Mouse (Mus musculus) midbrain, embryonic 15.5 days (tissue): Measurements from ENCODE around the gene Ptpn14. TPM values are rescaled to one million over a fixed set of nuclear protein-coding genes. Genes with fewer than 3 reads are reported as not detected.

Experiments used
- ATAC-seq: fragments of 200-750 bp; cut with Nextera tagmentation; replicated peaks from 2 replicates; pipeline ENCODE4 v1.8.0; 2017; ENCODE audit warnings: moderate TSS enrichment
- H3K27ac ChIP-seq: fragments of 300-500 bp; sonication (generic); 2 replicates; pipeline ENCODE4 v1.5.1; 2015; ENCODE audit warnings: mild to moderate bottlenecking, inconsistent platforms
- H3K27me3 ChIP-seq: fragments of 300-500 bp; sonication (generic); replicated peaks from 2 replicates; pipeline ENCODE4 v1.6.1; 2015; ENCODE audit warnings: inconsistent platforms
- H3K36me3 ChIP-seq: fragments of 300-500 bp; sonication (generic); replicated peaks from 2 replicates; pipeline ENCODE4 v1.6.1; 2015; ENCODE audit warnings: inconsistent platforms
- H3K4me1 ChIP-seq: fragments of 300-500 bp; sonication (generic); 2 replicates; pipeline ENCODE4 v1.6.1; 2015; ENCODE audit warnings: inconsistent platforms
- H3K4me2 ChIP-seq: fragments of 300-500 bp; sonication (generic); 2 replicates; pipeline ENCODE4 v1.6.1; 2015; ENCODE audit warnings: inconsistent platforms, mild to moderate bottlenecking, moderate library complexity
- H3K4me3 ChIP-seq: fragments of 300-500 bp; sonication (generic); 2 replicates; pipeline ENCODE4 v1.5.1; 2015; ENCODE audit warnings: mild to moderate bottlenecking, inconsistent platforms
- H3K9ac ChIP-seq: fragments of 300-500 bp; sonication (generic); 2 replicates; pipeline ENCODE4 v1.6.1; 2015; ENCODE audit warnings: mild to moderate bottlenecking, inconsistent platforms
- H3K9me3 ChIP-seq: fragments of 300-500 bp; sonication (generic); 2 replicates; pipeline ENCODE4 v1.6.1; 2016; ENCODE audit warnings: inconsistent platforms
- WGBS: fragments of 180-500 bp; shearing (Covaris S2); methylation state at CpG from one replicate; pipeline ENCODE4 v1.1.7; 2015; ENCODE audit warnings: mixed read lengths; 5-methylcytosine and 5-hydroxymethylcytosine counted together
- polyA plus RNA-seq: library from polyadenylated mRNA; unstranded; fragments of >200 nt; fragmentation: Nextera tagmentation; extraction: Ambion mirVana; gene quantifications from 2 replicates; pipeline ENCODE4 v1.2.1, GENCODE M21; 2015

Gene Ptpn14
- polyA plus RNA-seq, 1 experiment from 2014 or later, result 2.1 TPM

- Histone ChIP-seq H3K36me3 (no peaks in the 10 kb centered on the region), H3K27ac (no peak overlapping the region), H3K4me3 (no peak overlapping the region), H3K4me1 (peaks cover 4% of the 10 kb centered on the region), H3K27me3 (no peaks in the 10 kb centered on the region), H3K9ac (no peak overlapping the region), H3K4me2 (no peak overlapping the region), H3K9me3 (no peaks in the 10 kb centered on the region)
- 68% methylated on average over 4 of the region's 4 CpGs for WGBS
- ATAC-seq, result no peak
These were observed 73.2 kb downstream of the Ptpn14 start for GRCm38 (mm10) chr1:189801303-189801702.

GRCm38 (mm10) chr1:189802575-189802974 is 74.5 kb downstream of the Ptpn14 start:
- no peak for ATAC-seq
- no peaks in the 10 kb centered on the region for H3K4me1 ChIP-seq
- no peak overlapping the region for H3K27ac ChIP-seq
- no peaks in the 10 kb centered on the region for H3K9me3 ChIP-seq
- no peak overlapping the region for H3K9ac ChIP-seq
- WGBS, result 93% methylated on average over 4 of the region's 4 CpGs
- no peaks in the 10 kb centered on the region for H3K27me3 ChIP-seq
- H3K4me3 ChIP-seq, result no peak overlapping the region
- H3K36me3 ChIP-seq, result no peaks in the 10 kb centered on the region
- no peak overlapping the region for H3K4me2 ChIP-seq

- no peak overlapping the region for H3K9ac ChIP-seq
- no peaks in the 10 kb centered on the region for H3K4me1 ChIP-seq
- H3K27ac ChIP-seq, result no peak overlapping the region
- H3K4me3 ChIP-seq, result no peak overlapping the region
- ATAC-seq, result no peak
- no peaks in the 10 kb centered on the region for H3K9me3 ChIP-seq
- no peak overlapping the region for H3K4me2 ChIP-seq
- H3K27me3 ChIP-seq, result no peaks in the 10 kb centered on the region
- WGBS, result 92% methylated on average over 11 of the region's 11 CpGs
- H3K36me3 ChIP-seq, result no peaks in the 10 kb centered on the region
These were observed 75.7 kb downstream of the Ptpn14 start for GRCm38 (mm10) chr1:189803742-189804141.

- H3K9me3 ChIP-seq, result no peaks in the 10 kb centered on the region
- H3K4me1 ChIP-seq, result no peaks in the 10 kb centered on the region
- no peak overlapping the region for H3K9ac ChIP-seq
- H3K4me2 ChIP-seq, result no peak overlapping the region
- no peaks in the 10 kb centered on the region for H3K36me3 ChIP-seq
- no peak overlapping the region for H3K4me3 ChIP-seq
- 79% methylated on average over 13 of the region's 13 CpGs for WGBS
- H3K27ac ChIP-seq, result no peak overlapping the region
- no peak for ATAC-seq
- no peaks in the 10 kb centered on the region for H3K27me3 ChIP-seq
These were observed 78.6 kb downstream of the Ptpn14 start for GRCm38 (mm10) chr1:189806533-189807297.

GRCm38 (mm10) chr1:189808015-189808414 is 79.9 kb downstream of the Ptpn14 start:
- H3K36me3 ChIP-seq, result no peaks in the 10 kb centered on the region
- 95% methylated on average over 6 of the region's 6 CpGs for WGBS

GRCm38 (mm10) chr1:189808453-189808852 is 80.4 kb downstream of the Ptpn14 start:
- Histone ChIP-seq H3K9ac (no peak overlapping the region), H3K27me3 (no peaks in the 10 kb centered on the region), H3K9me3 (no peaks in the 10 kb centered on the region), H3K36me3 (no peaks in the 10 kb centered on the region), H3K4me2 (no peak overlapping the region), H3K4me1 (no peaks in the 10 kb centered on the region), H3K4me3 (no peak overlapping the region), H3K27ac (no peak overlapping the region)
- WGBS, result 94% methylated on average over 2 of the region's 2 CpGs
- ATAC-seq, result no peak

More at GRCm38 (mm10) chr1:189808015-189808414, 79.9 kb downstream of the Ptpn14 start:
- H3K4me2 ChIP-seq, result no peak overlapping the region
- no peaks in the 10 kb centered on the region for H3K27me3 ChIP-seq
- H3K27ac ChIP-seq, result no peak overlapping the region
- no peaks in the 10 kb centered on the region for H3K4me1 ChIP-seq
- H3K9me3 ChIP-seq, result no peaks in the 10 kb centered on the region
- H3K9ac ChIP-seq, result no peak overlapping the region
- no peak overlapping the region for H3K4me3 ChIP-seq
- ATAC-seq, result no peak

GRCm38 (mm10) chr1:189811778-189812177 is 83.7 kb downstream of the Ptpn14 start:
- Histone ChIP-seq H3K4me2 (no peak overlapping the region), H3K4me1 (no peaks in the 10 kb centered on the region), H3K9ac (no peak overlapping the region), H3K4me3 (no peak overlapping the region), H3K27me3 (no peaks in the 10 kb centered on the region), H3K36me3 (no peaks in the 10 kb centered on the region), H3K9me3 (no peaks in the 10 kb centered on the region), H3K27ac (no peak overlapping the region)
- no peak for ATAC-seq
- WGBS, result 93% methylated on average over 2 of the region's 2 CpGs

GRCm38 (mm10) chr1:189814385-189814784 is 86.3 kb downstream of the Ptpn14 start:
- H3K4me3 ChIP-seq, result no peak overlapping the region
- no peak overlapping the region for H3K9ac ChIP-seq
- no peak overlapping the region for H3K27ac ChIP-seq
- no peaks in the 10 kb centered on the region for H3K27me3 ChIP-seq
- no peak for ATAC-seq
- H3K9me3 ChIP-seq, result no peaks in the 10 kb centered on the region
- 93% methylated on average over 4 of the region's 4 CpGs for WGBS
- H3K4me2 ChIP-seq, result no peak overlapping the region
- no peaks in the 10 kb centered on the region for H3K36me3 ChIP-seq
- H3K4me1 ChIP-seq, result no peaks in the 10 kb centered on the region

GRCm38 (mm10) chr1:189817089-189817488 is 89.0 kb downstream of the Ptpn14 start:
- H3K9me3 ChIP-seq, result no peaks in the 10 kb centered on the region
- H3K27ac ChIP-seq, result no peak overlapping the region
- no peaks in the 10 kb centered on the region for H3K4me1 ChIP-seq
- 78% methylated on average over 8 of the region's 8 CpGs for WGBS
- no peak overlapping the region for H3K4me3 ChIP-seq
- H3K4me2 ChIP-seq, result no peak overlapping the region
- H3K36me3 ChIP-seq, result no peaks in the 10 kb centered on the region
- no peak for ATAC-seq
- no peaks in the 10 kb centered on the region for H3K27me3 ChIP-seq
- no peak overlapping the region for H3K9ac ChIP-seq

- Histone ChIP-seq H3K4me2 (no peak overlapping the region), H3K9me3 (no peaks in the 10 kb centered on the region), H3K27me3 (no peaks in the 10 kb centered on the region), H3K4me3 (no peak overlapping the region), H3K27ac (no peak overlapping the region), H3K9ac (no peak overlapping the region), H3K4me1 (no peaks in the 10 kb centered on the region), H3K36me3 (no peaks in the 10 kb centered on the region)
- no peak for ATAC-seq
- 82% methylated on average over 9 of the region's 9 CpGs for WGBS
These were observed 89.7 kb downstream of the Ptpn14 start for GRCm38 (mm10) chr1:189817810-189818209.

- 72% methylated on average over 5 of the region's 5 CpGs for WGBS
- Histone ChIP-seq H3K27ac (no peak overlapping the region), H3K4me3 (no peak overlapping the region), H3K9me3 (no peaks in the 10 kb centered on the region), H3K9ac (no peak overlapping the region), H3K36me3 (no peaks in the 10 kb centered on the region), H3K27me3 (no peaks in the 10 kb centered on the region), H3K4me1 (no peaks in the 10 kb centered on the region), H3K4me2 (no peak overlapping the region)
- ATAC-seq, result no peak
These were observed 92.0 kb downstream of the Ptpn14 start for GRCm38 (mm10) chr1:189820111-189820510.

- H3K9me3 ChIP-seq, result no peaks in the 10 kb centered on the region
- WGBS, result 84% methylated on average over 5 of the region's 5 CpGs
- no peak for ATAC-seq
- H3K4me1 ChIP-seq, result no peaks in the 10 kb centered on the region
- no peak overlapping the region for H3K4me2 ChIP-seq
- H3K36me3 ChIP-seq, result no peaks in the 10 kb centered on the region
- no peak overlapping the region for H3K27ac ChIP-seq
- H3K27me3 ChIP-seq, result no peaks in the 10 kb centered on the region
- H3K9ac ChIP-seq, result no peak overlapping the region
- H3K4me3 ChIP-seq, result no peak overlapping the region
These were observed 96.4 kb downstream of the Ptpn14 start for GRCm38 (mm10) chr1:189824436-189824835.

GRCm38 (mm10) chr1:189830391-189830790 is 102.3 kb downstream of the Ptpn14 start:
- no peaks in the 10 kb centered on the region for H3K9me3 ChIP-seq
- WGBS, result 56% methylated on average over 4 of the region's 4 CpGs
- peaks cover 10% of the 10 kb centered on the region for H3K4me1 ChIP-seq
- H3K27ac ChIP-seq, result no peak overlapping the region
- H3K27me3 ChIP-seq, result no peaks in the 10 kb centered on the region
- no peak overlapping the region for H3K4me2 ChIP-seq
- H3K9ac ChIP-seq, result no peak overlapping the region
- no peaks in the 10 kb centered on the region for H3K36me3 ChIP-seq
- ATAC-seq, result no peak
- no peak overlapping the region for H3K4me3 ChIP-seq
